Mouse (Mus musculus): ENCODE data around the gene C7. TPM values are rescaled to one million over a fixed set of nuclear protein-coding genes. Genes with fewer than 3 reads are reported as not detected.
A peak's percentile ranks its signal among the peaks of the same experiment; 100 is the strongest.
"Not testable (repeated sequence)": the region's sequence is repeated elsewhere in the genome, so short reads cannot be mapped to it uniquely, and the experiment has no call there.

C7 gene
- polyA plus RNA-seq, 1 experiment: 0.66 TPM

DNA sequence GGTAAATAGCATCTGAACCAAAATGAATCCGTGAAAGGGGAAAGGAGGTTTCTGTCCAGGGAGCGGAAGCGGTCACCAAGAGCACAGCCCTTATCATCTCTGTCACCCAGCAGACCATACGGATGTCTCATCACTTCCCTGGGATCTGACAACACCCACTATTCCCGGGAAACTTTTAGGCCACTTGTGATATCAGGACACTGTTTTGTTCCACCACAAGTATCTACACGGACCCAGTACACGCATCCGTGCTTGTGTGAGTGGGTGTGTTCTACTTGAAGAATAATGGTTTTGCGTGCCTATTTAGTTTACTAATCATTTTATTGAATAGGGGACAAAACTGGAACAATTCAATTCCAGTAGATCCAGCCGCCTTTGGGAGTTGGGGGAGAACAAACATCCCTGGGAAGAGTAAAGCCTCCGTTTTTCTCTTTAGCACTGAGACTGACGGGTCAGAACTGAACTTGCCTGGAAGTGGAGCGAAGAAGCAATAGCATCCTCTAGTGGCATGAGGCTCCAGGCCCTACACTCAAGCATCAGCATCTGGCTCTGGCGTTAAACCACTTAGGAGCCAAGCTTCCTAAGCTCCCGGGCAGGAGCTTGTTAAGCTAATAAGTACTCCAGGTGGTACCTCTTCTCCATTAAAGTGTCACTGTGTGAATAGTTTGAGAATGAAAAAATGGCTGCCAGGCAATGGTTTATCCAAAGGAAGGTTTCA lies 5.4 kb upstream of the C7 start:
- no peak for TF ChIP-seq POLR2A (IDR thresholded peaks at IDR 0.05; ENCODE audit: low read depth, low read length)
- TF ChIP-seq CTCF (IDR thresholded peaks at IDR 0.05; ENCODE audit: extremely low read depth, insufficient read length, insufficient replicate concordance, low read depth, low read length): peak; percentile 34; the same call in 1 of the 2 replicates
- H3K4me3 ChIP-seq (ENCODE audit: low read depth, low read length): no peak overlapping the region
- H3K27ac ChIP-seq (ENCODE audit: insufficient read depth, low read depth, low read length): no peak overlapping the region
- 60% methylated on average over 15 of the region's 15 CpGs for WGBS
- no peaks in the 10 kb centered on the region for H3K4me1 ChIP-seq (ENCODE audit: control insufficient read depth, insufficient read depth, insufficient read length, low read length)
- no peaks in the 10 kb centered on the region for H3K36me3 ChIP-seq (ENCODE audit: control insufficient read depth, insufficient read depth, low read length)
- H3K27me3 ChIP-seq (ENCODE audit: control insufficient read depth, insufficient read depth, low read length): no peaks in the 10 kb centered on the region

DNA sequence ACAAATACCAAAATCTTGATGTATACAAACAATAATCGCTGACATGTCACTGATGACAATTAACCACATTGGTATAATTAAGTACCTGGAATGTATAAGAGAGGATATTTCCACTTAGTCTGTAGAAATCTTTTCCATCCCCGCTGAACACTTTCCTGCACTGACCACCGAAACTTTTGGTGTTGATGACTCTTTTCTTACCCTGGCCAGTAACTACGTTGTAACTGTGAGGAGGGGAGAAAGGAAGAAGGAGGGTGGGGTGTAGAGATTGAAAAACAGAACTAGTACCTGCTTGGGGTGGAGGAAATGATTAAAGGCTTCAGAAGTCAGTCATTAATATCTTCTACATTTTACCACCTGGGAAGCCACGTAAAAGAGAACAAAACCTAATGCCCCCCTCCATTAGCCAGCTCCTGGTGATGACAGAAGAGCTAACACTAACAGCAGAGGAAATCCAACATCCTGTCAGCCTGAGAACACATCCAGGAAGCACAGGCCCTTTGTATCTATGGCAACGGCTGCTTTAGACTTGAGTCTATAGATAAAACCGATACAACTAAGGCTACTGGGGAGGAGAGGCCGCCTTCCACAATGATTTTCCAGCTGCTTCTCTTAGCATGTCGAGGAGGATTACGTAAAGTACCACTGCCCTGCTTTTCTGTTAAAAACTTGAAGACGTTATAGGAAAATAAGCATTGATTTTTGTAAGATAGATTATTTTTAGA lies 17.8 kb downstream of the C7 start:
- TF ChIP-seq POLR2A (IDR thresholded peaks at IDR 0.05; ENCODE audit: low read depth, low read length): no peak
- no peak for TF ChIP-seq CTCF (IDR thresholded peaks at IDR 0.05; ENCODE audit: extremely low read depth, insufficient read length, insufficient replicate concordance, low read depth, low read length)
- WGBS: 41% methylated on average over 11 of the region's 11 CpGs
- no peak overlapping the region for H3K27ac ChIP-seq (ENCODE audit: insufficient read depth, low read depth, low read length)

DNA sequence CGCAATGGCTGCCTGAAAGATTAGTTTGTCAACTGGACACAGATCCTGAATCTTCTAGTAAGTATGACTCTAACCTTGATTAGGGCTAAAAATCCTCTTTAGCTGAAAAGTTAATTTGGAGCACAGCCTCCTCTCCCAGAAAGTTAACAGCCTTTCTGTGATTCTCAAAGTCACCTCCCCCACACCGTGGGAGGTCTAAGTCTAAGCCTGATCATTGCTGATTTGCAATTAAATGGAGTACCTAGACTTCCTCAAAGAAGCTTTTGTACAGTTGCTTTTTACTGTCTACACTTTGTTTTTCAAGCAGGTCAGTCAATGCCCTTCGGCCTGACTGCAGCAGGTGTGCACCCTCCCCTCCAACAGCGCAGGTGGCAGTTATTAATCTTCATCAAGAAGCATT lies 34.3 kb downstream of the C7 start:
- H3K4me1 ChIP-seq (ENCODE audit: control insufficient read depth, insufficient read depth, insufficient read length, low read length): no peaks in the 10 kb centered on the region
- TF ChIP-seq POLR2A (IDR thresholded peaks at IDR 0.05; ENCODE audit: low read depth, low read length): no peak
- TF ChIP-seq CTCF (IDR thresholded peaks at IDR 0.05; ENCODE audit: extremely low read depth, insufficient read length, insufficient replicate concordance, low read depth, low read length): no peak
- H3K36me3 ChIP-seq (ENCODE audit: control insufficient read depth, insufficient read depth, low read length): no peaks in the 10 kb centered on the region
- H3K4me3 ChIP-seq (ENCODE audit: low read depth, low read length): no peak overlapping the region
- H3K27me3 ChIP-seq (ENCODE audit: control insufficient read depth, insufficient read depth, low read length): no peaks in the 10 kb centered on the region
- 56% methylated on average over 4 of the region's 4 CpGs for WGBS
- no peak overlapping the region for H3K27ac ChIP-seq (ENCODE audit: insufficient read depth, low read depth, low read length)

More for the DNA sequence above, 17.8 kb downstream of the C7 start:
- Histone ChIP-seq H3K4me3 (ENCODE audit: low read depth, low read length) (no peak overlapping the region), H3K27me3 (ENCODE audit: control insufficient read depth, insufficient read depth, low read length) (no peaks in the 10 kb centered on the region), H3K36me3 (ENCODE audit: control insufficient read depth, insufficient read depth, low read length) (no peaks in the 10 kb centered on the region), H3K4me1 (ENCODE audit: control insufficient read depth, insufficient read depth, insufficient read length, low read length) (no peaks in the 10 kb centered on the region)

DNA sequence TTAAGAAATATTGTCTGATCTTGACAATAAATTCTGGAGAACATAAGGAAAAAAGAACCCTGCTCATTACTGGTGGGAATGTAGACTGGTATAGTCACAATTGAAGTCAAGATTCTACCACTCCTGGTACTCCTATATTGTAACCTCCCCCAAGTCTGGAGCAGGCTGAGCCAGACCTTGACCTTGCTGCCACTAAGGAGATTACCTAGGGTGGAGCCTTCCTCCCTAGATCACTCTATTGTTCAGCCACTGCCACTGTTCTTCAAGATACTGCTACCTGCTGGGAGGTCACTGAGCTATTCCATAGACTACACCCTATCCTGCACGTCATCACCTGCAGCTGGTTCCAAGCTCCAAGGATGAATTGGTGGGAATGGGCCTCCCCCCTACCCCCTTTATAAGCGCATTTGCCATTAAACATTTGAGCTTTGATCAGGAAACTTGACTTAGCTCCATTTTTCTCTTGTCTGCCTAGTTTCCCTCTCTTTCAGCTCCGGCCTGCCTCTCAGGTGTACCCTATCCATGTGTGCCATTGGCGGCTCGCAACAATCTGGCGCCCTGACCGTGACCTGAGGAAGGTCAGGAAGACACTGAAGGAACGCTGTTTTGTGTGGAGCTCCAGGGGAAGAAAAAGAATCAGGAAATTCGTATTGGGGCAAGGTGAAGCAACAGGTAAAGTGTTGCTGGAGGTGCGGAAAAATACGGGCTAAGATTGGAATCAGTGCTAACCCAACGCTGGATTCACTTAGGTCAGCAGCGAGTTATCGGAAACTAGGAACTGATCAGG lies 39.9 kb downstream of the C7 start:
- H3K27ac ChIP-seq (ENCODE audit: insufficient read depth, low read depth, low read length); H3K4me3 ChIP-seq (ENCODE audit: low read depth, low read length); H3K36me3 ChIP-seq (ENCODE audit: control insufficient read depth, insufficient read depth, low read length); H3K27me3 ChIP-seq (ENCODE audit: control insufficient read depth, insufficient read depth, low read length); H3K4me1 ChIP-seq (ENCODE audit: control insufficient read depth, insufficient read depth, insufficient read length, low read length): not testable (repeated sequence)
- 93% methylated on average over 14 of the region's 14 CpGs for WGBS

DNA sequence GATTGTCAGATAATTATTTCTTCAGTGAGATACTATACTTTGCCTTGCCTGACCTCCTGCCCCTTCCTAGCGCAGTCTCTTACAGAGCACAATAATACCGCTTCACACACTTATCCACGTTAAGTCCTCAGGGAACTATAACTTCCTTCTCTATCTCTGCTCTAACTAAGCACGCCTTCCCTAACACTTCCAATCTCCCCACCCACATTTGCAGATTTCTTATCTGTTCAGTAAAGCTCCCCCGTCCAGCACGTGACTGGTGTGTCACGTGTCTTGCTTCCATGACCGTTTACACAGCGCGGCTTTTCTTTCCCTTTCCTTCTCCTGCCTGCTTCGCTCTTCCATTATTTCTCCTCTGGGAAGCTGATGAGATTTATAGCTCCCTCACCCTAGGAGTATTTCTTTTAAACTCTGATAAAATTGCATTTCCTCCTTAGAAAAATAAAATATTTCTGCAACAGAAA lies 53.9 kb downstream of the C7 start:
- H3K4me3 ChIP-seq (ENCODE audit: low read depth, low read length): no peak overlapping the region
- H3K27me3 ChIP-seq (ENCODE audit: control insufficient read depth, insufficient read depth, low read length): no peaks in the 10 kb centered on the region
- TF ChIP-seq POLR2A (IDR thresholded peaks at IDR 0.05; ENCODE audit: low read depth, low read length): no peak
- no peak for TF ChIP-seq CTCF (IDR thresholded peaks at IDR 0.05; ENCODE audit: extremely low read depth, insufficient read length, insufficient replicate concordance, low read depth, low read length)
- no peaks in the 10 kb centered on the region for H3K4me1 ChIP-seq (ENCODE audit: control insufficient read depth, insufficient read depth, insufficient read length, low read length)
- H3K36me3 ChIP-seq (ENCODE audit: control insufficient read depth, insufficient read depth, low read length): no peaks in the 10 kb centered on the region
- WGBS: 48% methylated on average over 11 of the region's 11 CpGs
- no peak overlapping the region for H3K27ac ChIP-seq (ENCODE audit: insufficient read depth, low read depth, low read length)

DNA sequence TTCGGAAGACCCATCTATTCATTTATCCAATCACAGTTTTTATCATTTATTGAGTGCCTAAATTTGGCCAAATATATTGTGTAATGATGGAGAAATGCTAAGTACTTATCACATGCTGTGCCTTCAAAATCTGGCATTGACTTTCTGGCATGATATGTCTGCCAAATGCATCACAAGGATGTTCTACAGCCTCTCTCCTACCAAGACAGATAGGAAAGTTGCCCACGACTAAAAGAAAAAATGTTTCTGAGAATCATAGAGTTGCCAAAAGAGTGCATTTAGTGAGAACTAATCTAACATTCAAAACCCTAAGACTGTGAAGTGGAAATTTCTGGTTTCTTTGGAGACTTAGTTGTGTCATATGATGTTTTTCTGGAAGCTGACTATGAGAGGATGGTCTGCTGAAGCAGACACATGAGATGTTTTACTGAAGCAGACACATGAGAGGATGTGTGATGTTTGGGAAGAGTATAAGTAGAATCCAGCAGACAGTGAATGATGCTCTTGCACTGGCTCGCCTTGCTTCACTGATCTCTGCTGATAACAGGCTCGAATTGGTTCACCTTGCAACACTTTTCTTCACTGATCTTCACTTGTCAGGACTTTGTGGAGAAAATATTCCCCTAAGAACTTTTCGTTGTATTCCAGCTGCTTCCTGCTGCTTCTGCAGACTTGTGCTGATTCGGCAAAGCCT lies 59.9 kb downstream of the C7 start:
- H3K4me3 ChIP-seq (ENCODE audit: low read depth, low read length): no peak overlapping the region
- WGBS: 68% methylated on average over 6 of the region's 6 CpGs
- no peaks in the 10 kb centered on the region for H3K4me1 ChIP-seq (ENCODE audit: control insufficient read depth, insufficient read depth, insufficient read length, low read length)
- H3K27me3 ChIP-seq (ENCODE audit: control insufficient read depth, insufficient read depth, low read length): no peaks in the 10 kb centered on the region
- TF ChIP-seq CTCF (IDR thresholded peaks at IDR 0.05; ENCODE audit: extremely low read depth, insufficient read length, insufficient replicate concordance, low read depth, low read length) (no peak), POLR2A (IDR thresholded peaks at IDR 0.05; ENCODE audit: low read depth, low read length) (no peak)
- H3K27ac ChIP-seq (ENCODE audit: insufficient read depth, low read depth, low read length): no peak overlapping the region
- H3K36me3 ChIP-seq (ENCODE audit: control insufficient read depth, insufficient read depth, low read length): no peaks in the 10 kb centered on the region
